In genomic region chr9:116923151-116923550, GRCm38 (mm10) we compare ENCODE assay signal across 25 mouse cellular contexts.
DNase-seq lines count a peak whose midpoint lies in the region; ATAC-seq lines count a peak whose summit lies in the region.
"Had no signal": no experiment of that assay in that cellular context is flagged by ENCODE, and none has a peak within 500 bp of the region (broad histone marks: within the 10 kb centered on the region; RNA-seq: fewer than 3 reads in every experiment).

No protein-coding gene starts in this region.

- no peak overlapping the region for H3K4me2 ChIP-seq in embryonic facial prominence, embryonic 12.5 days (replicated peaks)
- H3K4me2 ChIP-seq: forebrain, embryonic 15.5 days; heart, embryonic 15.5 days; hindbrain, embryonic 15.5 days; liver, embryonic 13.5 days; midbrain, embryonic 13.5 days; stomach, embryonic 15.5 days had no signal

- no peaks in the 10 kb centered on the region for H3K27me3 ChIP-seq in embryonic facial prominence, embryonic 12.5 days
- no peaks in the 10 kb centered on the region for H3K27me3 ChIP-seq in limb, embryonic 10.5 days (ENCODE audit: low read depth, poor library complexity, severe bottlenecking)
- H3K27me3 ChIP-seq: heart, embryonic 15.5 days; liver, embryonic 13.5 days; stomach, embryonic 15.5 days had no signal

- H3K4me1 ChIP-seq in embryonic facial prominence, embryonic 12.5 days = peaks cover 13% of the 10 kb centered on the region
- peaks cover 55% of the 10 kb centered on the region for H3K4me1 ChIP-seq in limb, embryonic 10.5 days
- H3K4me1 ChIP-seq: heart, embryonic 15.5 days; stomach, embryonic 15.5 days had no signal

- peak; percentile 64 to 66 for DNase-seq in cerebellum, postnatal 14 days
- no peak for DNase-seq in cerebellum, adult 11-12 months
- peak; percentile 18 for DNase-seq in fibroblast of lung, adult 2 months (ENCODE audit: low read depth)
- no peak for DNase-seq in limb, embryonic 10.5 days (ENCODE audit: low spot score)
- no peak for DNase-seq in heart, adult 8-10 months (ENCODE audit: low spot score)
- DNase-seq in right cerebral cortex, postnatal 36 days (ENCODE audit: low spot score in 2 of 2) = no peak
- no peak for DNase-seq in adrenal gland, postnatal 14 days
- DNase-seq: adrenal gland, postnatal 25 days; cerebellum, adult 18-20 months; heart, postnatal 4 days; layer of hippocampus, postnatal 36 days; liver, embryonic 13.5 days; thymus, adult 18-20 months had no signal

- no peak overlapping the region for H3K9ac ChIP-seq in embryonic facial prominence, embryonic 12.5 days
- H3K9ac ChIP-seq: forebrain, embryonic 15.5 days; heart, embryonic 15.5 days; hindbrain, embryonic 15.5 days; liver, embryonic 13.5 days; midbrain, embryonic 13.5 days; stomach, embryonic 15.5 days had no signal

- peak overlapping the region; percentile 37; the same call in 1 of the 2 replicates for H3K27ac ChIP-seq in embryonic facial prominence, embryonic 12.5 days
- peak overlapping the region; percentile 71 for H3K27ac ChIP-seq in limb, embryonic 10.5 days
- H3K27ac ChIP-seq: forebrain, embryonic 15.5 days; heart, adult 2 months; heart, embryonic 15.5 days; hindbrain, embryonic 15.5 days; kidney, postnatal 0 days; liver, embryonic 13.5 days; midbrain, embryonic 13.5 days; stomach, embryonic 15.5 days had no signal

- H3K4me3 ChIP-seq in embryonic facial prominence, embryonic 12.5 days = no peak overlapping the region
- no peak overlapping the region for H3K4me3 ChIP-seq in limb, embryonic 10.5 days
- H3K4me3 ChIP-seq: forebrain, embryonic 15.5 days; heart, adult 2 months; heart, embryonic 15.5 days; hindbrain, embryonic 15.5 days; liver, embryonic 13.5 days; midbrain, embryonic 13.5 days; stomach, embryonic 15.5 days had no signal

- no peak for ATAC-seq in embryonic facial prominence, embryonic 12.5 days (ENCODE audit: insufficient number of reproducible peaks, insufficient read depth, low FRiP score, low TSS enrichment)
- ATAC-seq: activated CD4-positive, CD25-positive, alpha-beta regulatory T cell, adult 4 months; forebrain, embryonic 15.5 days; intestine, postnatal 0 days; lung, postnatal 0 days; midbrain, embryonic 13.5 days had no signal

- H3K36me3 ChIP-seq in embryonic facial prominence, embryonic 12.5 days = no peaks in the 10 kb centered on the region
- H3K36me3 ChIP-seq in limb, embryonic 10.5 days = peaks cover 9% of the 10 kb centered on the region
- H3K36me3 ChIP-seq: forebrain, embryonic 15.5 days; G1E; heart, embryonic 15.5 days; hindbrain, embryonic 15.5 days; liver, embryonic 13.5 days; midbrain, embryonic 13.5 days; stomach, embryonic 15.5 days had no signal

- H3K9me3 ChIP-seq in embryonic facial prominence, embryonic 12.5 days = no peaks in the 10 kb centered on the region
- 0 out of 2 replicates have a peak, but pooled peaks cover 3% of the 10 kb centered on the region for H3K9me3 ChIP-seq in limb, embryonic 10.5 days (replicated peaks)
- H3K9me3 ChIP-seq: forebrain, embryonic 15.5 days; heart, embryonic 15.5 days; hindbrain, embryonic 15.5 days; liver, embryonic 13.5 days; midbrain, embryonic 13.5 days; stomach, embryonic 15.5 days had no signal

- WGBS in embryonic facial prominence, embryonic 12.5 days = 55% methylated on average over 8 of the region's 8 CpGs
- WGBS in limb, embryonic 10.5 days = 48% methylated on average over 8 of the region's 8 CpGs

Comparison
In these comparisons a context has a peak if more than half of its experiments do, and no peak if none do; other contexts are left out.
1. DNase-seq: peak in cerebellum, postnatal 14 days (2 of 2) and fibroblast of lung, adult 2 months (single experiment); none in cerebellum, adult 11-12 months (single experiment), limb, embryonic 10.5 days (single experiment), heart, adult 8-10 months (single experiment), right cerebral cortex, postnatal 36 days (0 of 2) and adrenal gland, postnatal 14 days (single experiment).